Mouse (Mus musculus): ENCODE measurements around the gene Fam149b.
"Not testable (repeated sequence)": the region's sequence is repeated elsewhere in the genome, so short reads cannot be mapped to it uniquely, and the experiment has no call there.

Gene Fam149b

DNA sequence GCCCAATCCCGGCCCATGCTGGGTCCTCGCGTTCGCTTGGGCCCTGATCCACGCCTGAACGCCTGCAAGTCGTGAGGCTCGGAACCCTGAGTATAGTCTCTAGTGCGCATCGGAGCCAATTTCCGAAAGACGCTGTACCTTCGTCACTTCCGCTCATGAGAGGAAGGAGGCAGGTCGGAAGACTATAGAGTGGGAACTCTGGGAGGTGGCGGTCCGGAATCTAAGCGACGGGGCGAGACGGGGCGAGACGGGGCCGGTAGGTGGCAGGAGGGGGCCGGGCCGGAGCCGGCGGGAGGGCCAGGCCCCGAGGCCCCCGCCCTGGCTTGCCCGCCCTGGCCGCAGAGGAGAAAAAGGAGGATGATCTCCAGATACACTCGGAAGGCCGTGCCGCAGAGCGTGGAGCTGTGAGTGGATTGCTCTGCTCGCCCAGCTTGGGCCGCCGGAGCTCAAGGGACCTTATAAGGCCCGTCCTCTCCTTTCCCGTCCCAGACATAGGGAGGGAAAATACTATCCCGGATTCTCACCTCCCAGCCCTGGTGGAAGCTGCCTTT lies at the start of gene Fam149b, which contains the start of gene Ecd:
Gene Fam149b (plus strand): TSS at position 172 of the 551 bp plus-strand sequence.
Gene Ecd (minus strand): TSS at position 131 of the 551 bp plus-strand sequence.
- peak; percentile 99 for DNase-seq (ENCODE audit: low read depth)

DNA sequence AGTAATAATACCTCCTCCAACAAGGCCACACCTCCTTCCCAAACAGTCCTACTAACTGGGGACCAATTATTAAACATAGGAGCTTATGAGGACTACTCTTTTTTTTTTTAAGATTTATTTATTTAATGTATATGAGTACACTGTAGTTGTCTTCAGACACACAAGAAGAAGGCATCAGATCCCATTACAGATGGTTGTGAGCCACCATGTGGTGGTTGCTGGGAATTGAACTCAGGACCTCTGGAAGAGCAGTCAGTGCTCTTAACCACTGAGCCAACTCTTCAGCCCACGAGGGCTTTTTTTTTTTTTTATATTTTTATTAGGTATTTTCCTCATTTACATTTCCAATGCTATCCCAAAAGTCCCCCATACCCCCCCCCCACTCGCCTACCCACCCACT lies 42.9 kb upstream of the Fam149b start:
- not testable (repeated sequence) for DNase-seq (ENCODE audit: low read depth)

DNA sequence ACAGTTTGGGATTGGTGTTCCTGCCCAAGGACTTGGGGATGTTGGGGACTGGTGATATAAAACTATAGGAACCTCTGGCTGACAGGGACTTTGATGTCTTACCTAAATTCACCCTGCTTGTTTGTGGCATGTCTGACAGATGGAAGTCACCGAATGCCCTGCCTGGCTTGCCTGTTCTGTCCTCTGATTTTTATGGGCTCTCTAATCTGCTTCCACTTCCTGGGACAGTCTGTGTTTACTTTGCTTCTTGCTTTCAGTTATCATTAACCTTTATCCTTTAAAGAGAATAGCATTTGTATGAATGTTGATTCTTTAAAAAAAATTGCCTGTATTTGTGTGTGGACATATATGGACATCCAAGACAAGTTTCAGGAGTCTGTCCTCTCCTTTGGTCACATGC lies 32.8 kb upstream of the Fam149b start:
- DNase-seq (ENCODE audit: low read depth): no peak

DNA sequence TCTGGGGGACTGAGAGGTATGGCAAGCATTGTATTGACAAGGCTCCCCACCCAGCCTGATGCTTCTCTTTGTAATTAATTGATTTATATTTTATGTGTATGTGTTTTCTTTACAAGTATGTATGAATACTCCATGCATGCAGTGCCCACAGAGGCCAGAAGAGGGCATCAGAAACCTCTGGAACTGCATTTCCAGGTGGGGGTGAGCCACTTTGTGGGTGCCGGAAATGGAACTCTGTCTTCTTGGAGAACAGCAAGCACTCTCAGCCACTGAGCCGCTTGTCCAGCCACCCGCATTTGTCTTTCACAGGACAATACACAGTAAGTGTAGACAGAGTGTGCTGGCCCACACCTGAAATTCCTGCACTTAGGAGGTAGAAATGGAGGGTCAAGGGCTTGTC lies 28.5 kb upstream of the Fam149b start:
- DNase-seq (ENCODE audit: low read depth): peak; percentile 25

DNA sequence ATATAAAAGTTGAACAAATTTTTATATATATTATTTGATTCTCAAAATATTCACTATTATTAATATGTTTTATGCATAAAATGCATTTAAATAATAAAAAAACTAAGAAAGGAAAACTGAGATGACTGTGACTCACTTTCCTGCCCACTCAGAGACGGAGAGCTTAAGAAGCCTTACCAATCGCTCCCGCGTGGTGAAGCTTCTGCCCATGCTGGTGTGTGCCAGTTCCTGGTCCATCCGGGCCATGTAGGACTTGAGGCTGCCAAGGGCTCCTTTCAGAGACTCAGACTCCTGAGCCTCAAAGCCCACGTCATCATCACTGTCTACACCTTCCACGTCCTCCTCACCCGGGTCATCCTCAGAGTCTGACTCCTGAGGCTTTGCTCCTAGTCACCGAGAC lies 23.8 kb upstream of the Fam149b start:
- no peak for DNase-seq (ENCODE audit: low read depth)

DNA sequence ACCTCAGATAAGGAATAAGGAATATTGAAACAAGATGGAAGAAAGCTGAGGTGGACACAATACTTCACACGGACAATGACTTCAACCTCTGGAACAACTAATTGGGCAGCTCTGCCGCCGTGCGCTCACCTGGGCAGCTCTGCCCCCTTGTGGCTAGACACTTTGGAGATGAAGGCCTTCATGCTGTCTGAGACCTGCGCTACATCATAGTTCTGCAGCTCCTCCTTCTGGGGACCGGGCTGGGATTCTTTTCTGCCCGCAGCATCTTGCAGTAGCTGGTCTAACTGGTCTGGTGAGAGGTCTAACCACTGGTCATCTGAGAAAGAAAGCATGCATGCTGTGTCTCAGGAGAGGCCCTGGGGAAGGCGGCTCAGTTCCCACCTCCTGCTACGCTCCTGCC lies 19.5 kb upstream of the Fam149b start:
- no peak for DNase-seq (ENCODE audit: low read depth)

DNA sequence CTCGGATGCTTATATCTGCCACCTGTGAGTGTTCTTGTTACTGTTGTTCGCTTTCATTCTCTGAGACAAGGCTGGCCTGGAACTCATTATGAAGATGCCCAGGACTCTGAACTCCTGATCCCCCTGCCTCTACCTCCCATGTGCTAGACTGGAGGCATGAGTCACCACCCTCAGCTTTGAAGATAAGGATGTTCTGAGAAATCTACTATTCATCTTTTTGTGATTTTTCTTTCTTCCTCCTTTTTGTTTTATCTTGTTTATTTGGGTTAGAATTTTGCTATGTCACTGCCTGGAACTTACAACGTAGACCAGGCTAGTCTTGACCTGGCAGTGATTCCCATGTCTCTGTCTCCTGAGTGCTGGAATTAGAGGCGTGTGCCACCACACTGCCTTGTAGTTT lies 16.6 kb upstream of the Fam149b start:
- no peak for DNase-seq (ENCODE audit: low read depth)

DNA sequence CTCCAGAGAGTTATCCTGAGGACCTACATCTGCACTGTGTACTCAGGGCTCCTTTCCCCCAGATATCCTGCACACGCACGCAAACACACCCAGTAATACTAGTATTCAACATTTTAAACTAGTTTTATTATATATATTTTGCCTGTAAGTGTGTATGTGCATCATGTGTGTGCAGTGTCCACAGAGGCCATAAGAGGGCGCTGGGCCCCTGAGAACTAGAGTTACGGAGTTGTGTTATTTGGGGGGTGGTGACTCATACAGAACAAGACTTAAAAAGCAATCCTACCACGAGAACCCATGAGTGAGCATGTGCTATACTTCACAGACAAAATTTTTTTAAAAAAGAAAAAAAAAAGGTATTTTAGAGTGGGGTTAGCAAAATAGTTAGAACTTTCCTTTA lies 8.5 kb upstream of the Fam149b start:
- no peak for DNase-seq (ENCODE audit: low read depth)

DNA sequence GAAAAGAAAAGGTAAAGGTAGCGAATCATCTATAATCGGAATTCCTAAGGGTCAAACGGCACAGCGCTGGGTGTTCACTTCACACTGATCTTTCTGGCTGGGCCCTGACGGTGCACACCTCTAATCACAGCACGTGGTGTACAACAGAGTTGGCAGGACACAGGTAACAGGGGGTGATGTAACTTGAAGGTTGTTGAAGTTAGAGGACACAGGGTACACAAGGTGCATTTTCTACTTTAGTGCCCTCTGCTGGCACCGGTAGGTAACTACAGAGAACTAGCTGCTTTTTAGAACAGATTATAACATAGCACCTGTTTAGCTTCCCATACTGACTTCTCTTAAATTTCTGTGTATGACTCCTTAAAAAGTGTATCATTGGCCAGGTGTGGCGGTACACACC lies 7.8 kb upstream of the Fam149b start:
- DNase-seq (ENCODE audit: low read depth): peak; percentile 35

DNA sequence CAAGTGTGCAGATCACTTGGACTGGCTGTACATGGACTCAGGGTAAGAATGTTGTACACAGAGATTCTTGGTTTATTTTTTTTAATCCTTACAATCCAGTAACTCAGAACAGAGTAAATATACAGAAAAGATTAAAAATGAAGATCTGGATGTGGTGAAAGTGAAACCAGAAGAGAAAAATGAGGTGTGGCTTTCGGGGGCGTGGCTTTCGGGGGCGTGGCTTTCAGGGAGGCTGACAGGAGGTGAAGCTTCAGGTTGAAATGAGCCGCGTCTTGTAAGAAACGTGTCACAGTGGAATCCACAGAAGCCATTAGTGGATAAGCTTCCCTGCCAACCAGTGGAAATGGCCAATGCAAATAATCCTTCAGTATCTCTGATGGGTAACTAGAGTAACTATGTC lies 7.1 kb upstream of the Fam149b start:
- no peak for DNase-seq (ENCODE audit: low read depth)

DNA sequence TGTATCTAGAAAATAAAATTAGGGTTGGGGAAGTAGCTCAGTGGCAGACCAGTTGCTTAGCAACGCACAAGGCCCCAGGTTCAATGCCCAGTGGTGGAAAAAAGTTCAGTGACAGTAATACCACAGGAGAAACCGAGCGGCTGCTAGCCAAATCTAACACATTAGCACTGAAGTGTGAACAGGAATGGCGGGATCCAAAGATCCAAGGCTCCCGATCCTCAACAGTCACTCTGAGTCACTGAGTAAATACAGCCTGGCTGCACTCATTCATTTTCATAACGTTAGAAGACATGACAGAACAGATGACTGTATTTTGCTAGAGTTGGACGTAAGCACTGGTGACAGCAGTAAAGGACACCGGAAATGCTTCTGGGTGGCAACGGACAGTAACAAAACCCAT lies 2.1 kb upstream of the Fam149b start:
- DNase-seq (ENCODE audit: low read depth): no peak

DNA sequence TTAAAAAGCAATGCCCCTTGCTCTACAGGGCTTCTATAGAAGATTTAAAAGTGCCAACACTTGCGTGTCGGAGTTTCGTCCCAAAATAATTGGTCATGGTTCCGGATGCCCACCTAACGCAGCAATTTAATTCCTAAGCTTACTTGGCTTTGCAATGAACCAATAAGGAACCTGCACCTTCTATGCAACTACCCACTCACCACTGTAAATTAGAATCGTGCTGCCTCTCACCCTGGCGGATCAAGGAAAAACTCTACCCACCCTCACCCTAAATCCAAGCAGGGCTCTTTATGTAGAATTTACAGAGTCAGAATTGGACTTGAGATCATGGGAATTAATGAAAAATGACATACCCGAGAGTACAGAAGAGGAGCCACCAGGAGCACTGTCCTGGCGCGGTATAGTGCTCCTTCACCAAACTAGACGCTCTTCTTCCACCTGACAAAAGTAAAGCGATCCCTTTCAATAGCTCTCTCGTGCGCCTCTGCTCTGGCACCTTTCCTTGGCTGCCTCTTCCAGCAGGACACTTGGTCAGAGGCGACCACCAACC lies 446 bp upstream of the Fam149b start:
- DNase-seq (ENCODE audit: low read depth): no peak

DNA sequence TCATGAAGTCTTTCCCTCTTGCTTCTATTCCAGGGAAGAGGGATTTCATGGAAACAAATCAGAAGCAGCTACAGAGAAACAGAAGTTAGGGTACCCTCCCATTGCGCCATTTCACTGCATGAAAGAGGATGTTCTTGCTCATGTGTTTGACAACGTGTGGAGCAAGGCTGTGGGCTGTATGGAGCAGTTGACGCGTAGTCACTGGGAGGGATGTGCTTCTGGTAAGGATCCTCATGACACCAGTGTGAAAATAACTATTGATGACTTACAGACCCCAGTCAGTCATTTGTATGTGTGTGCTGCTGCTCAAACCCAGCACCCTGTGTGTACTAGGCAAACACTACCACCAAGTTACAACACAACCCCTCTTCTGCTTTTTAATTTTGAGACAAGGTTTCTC lies 15.3 kb downstream of the Fam149b start:
- no peak for DNase-seq (ENCODE audit: low read depth)

DNA sequence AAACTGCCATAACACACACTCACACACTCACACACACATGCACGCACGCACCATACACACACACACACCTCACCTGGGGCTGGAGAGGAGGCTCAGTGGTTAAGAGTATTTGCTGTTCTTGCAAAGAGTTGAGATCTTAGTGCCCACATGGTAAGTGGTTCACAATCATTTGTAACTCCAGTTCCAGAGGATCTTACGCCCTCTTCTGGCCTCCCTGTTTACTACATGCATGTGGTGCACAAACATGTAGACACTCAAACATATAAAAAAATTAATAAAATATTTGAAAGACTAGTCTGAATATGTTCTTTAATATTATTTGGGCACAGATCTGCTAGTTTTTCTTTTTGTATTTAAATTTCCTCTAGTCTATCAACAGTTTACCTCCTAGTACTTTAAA lies 20.3 kb downstream of the Fam149b start:
- no peak for DNase-seq (ENCODE audit: low read depth)

DNA sequence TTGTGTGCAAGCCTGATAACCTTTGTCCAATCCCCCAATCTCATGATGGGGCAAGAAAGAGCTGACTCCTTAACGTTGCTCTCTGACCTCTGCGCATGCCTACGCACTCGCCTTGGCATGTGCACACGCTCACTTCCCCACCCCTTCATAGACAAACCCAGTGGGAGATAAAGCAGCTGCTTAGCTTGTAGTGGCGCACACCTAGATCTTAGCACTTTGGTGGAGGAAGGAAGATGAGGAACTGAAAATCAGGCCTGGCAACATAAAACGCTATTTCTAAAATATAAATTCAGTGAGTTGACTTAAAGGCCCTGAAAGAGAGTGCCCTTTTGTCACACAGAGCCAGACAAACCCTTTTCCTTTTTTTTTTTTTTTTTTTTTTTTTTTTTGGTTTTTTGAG lies 22.8 kb downstream of the Fam149b start:
- no peak for DNase-seq (ENCODE audit: low read depth)

DNA sequence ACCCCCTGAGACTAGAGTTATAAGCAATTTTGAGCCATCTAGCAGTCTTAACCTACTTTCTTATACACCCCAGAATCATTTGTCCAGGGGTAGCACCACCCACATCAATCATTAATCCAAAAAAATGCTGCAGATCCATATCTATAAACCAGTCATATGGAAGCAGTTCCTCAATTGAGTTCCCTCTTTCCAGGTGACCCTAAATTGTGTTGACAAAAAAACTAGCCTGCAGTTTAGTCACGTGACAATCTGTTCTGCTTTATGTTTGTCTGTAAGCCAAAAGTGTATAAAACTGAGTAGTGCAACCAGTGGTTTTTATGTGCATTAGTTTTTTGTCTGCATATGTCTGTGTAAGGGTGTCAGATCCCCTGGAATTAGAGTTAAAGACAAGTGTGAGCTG lies 23.9 kb downstream of the Fam149b start:
- DNase-seq (ENCODE audit: low read depth): no peak

DNA sequence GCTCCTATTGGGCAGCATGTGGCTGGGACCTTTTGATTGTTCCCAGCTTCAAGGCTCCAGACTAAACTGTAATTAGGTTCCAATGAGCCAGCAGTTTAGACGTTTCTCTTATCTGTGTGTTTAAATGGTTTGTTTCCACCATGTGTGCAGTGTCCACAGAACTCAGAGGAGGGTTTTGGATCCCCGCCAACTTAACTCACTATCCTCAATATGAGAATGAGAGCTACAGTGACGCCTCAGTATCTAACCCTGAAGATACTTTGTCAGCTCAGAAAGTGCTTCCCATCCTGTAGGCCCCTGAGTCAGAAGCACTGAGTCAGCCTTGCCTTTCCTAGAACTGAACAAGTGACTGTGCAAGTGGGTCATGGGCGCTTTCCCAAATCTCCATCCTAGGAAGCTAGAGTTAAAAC lies 29.2 kb downstream of the Fam149b start:
- DNase-seq (ENCODE audit: low read depth): no peak

DNA sequence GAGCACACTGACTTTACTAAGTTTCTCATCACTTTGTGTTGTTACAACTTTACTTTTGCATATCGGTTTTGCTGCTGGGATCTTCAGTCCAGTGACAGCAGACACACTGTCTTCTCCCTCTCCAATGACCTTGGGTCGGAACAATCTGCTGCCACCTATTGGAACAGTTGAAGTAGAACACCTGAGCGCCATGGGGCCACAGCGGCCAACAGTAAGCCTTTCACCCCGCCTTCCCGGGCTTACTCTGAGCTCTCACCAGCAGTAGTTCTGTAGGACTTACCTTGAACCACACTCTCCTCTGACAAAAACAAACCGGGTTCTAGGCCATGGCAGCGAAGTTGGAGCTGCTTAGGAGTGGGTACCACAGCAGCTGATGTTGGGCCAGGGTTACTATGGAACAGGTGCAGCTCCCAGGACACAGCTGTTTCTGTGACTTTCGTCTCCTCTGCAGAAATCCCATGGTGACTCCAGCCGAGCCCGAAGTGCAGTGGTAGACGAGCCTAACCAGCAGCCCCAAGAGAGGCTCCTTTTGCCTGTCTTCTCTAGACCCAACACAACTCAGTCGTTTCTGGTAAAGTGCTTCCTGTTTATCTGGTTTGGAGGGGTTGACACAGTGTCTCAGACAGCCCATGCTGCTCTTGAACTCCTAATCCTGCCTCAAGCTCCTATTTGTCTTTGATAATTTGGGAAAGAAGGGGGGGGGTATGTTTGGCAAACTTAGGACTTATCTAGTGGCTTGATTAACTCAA lies 30.5 kb downstream of the Fam149b start:
- no peak for DNase-seq (ENCODE audit: low read depth)

DNA sequence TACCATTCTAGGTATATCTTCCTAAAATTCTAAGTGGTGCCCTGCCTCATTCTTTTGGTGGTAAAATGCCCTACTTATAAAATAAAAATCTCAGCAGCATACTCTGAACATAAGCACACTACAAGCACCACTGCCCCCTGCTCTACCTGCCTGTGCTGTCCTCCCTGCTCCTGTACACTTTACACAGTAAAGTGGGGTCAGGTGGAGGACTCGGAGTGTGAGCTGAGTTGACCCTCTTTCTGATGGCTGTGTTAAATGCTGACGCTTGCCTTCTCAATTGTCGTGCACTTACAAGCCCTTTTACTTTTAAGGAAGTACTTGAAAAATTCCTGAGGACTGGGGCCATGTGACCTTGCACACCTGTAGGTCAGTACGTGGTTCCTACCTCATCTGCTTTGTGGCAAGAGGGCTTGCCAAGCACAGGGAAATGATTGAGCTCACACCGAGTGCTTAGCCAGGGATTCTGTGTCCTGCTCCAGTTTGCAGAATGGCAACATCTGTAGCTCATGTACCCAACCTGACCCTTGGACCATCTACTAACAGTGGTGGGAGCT lies 31.2 kb downstream of the Fam149b start:
- no peak for DNase-seq (ENCODE audit: low read depth)

DNA sequence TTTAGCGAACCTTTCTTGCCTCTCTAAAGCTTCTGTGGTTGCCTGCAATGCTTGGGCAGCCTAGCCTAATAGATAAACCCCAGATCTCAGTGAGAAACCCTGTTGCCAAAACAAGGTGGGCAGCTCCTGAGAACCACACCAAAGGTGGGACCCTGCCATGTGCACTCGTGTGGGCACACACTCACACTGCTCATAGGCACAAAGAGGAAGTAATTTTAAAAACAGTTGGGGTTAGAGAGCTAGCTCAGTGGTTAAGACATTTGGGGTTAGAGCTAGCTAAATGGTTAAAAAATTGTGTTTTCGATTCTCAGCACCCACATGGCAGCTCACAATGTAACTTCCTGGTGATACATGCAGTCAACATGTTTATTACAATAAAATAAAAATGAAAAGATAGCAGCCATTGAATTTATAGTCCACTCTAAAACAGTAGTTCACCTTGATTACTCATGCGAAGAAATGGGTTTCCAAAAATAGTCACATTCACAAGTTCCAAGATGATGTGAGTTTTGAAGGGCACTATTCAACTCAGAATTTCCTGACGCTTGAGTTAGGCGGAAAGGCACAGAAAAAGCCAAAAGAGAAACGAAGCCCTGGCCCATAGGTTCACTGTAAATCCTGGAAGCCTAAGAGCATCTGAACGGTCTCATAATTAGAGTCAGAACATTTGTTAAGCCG lies 31.9 kb downstream of the Fam149b start:
- no peak for DNase-seq (ENCODE audit: low read depth)

DNA sequence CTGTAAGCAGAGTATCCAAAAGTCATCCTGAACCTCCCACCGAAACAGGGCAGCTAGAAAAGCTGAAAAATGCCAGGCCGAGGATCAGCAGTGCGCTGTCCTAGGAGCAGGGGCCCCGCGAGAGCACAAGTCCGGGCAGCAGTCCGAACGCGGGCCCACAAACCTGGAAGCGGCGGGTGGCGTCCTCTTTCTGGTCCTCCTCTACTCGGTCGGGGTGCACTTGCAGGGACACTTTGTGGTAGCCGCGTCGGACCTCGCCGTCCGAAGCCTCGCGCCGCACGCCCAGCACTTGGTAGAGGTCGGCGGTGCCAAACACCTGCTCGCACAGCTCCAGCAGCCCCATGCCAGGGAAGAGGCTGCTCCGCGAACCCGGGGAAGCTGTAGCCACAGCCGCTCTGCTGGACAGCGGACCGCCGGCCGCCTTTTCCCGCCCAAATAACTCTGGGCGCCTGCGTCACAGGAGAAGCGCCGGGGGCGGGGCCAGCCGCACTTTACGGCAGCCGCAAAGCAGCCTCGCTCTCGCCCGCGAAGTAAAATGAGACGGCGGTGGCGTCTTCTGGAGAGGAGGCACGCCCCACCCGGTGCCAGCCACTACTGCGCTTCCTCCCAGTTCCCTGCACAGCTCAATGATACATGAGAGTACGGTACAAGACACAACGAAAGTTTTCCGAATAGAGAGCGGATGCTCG lies 40.6 kb downstream of the Fam149b start, which contains the start of gene Dnajc9:
Gene Dnajc9 (minus strand): TSS at position 470 of the 689 bp plus-strand sequence.
- peak; percentile 81 for DNase-seq (ENCODE audit: low read depth)

DNA sequence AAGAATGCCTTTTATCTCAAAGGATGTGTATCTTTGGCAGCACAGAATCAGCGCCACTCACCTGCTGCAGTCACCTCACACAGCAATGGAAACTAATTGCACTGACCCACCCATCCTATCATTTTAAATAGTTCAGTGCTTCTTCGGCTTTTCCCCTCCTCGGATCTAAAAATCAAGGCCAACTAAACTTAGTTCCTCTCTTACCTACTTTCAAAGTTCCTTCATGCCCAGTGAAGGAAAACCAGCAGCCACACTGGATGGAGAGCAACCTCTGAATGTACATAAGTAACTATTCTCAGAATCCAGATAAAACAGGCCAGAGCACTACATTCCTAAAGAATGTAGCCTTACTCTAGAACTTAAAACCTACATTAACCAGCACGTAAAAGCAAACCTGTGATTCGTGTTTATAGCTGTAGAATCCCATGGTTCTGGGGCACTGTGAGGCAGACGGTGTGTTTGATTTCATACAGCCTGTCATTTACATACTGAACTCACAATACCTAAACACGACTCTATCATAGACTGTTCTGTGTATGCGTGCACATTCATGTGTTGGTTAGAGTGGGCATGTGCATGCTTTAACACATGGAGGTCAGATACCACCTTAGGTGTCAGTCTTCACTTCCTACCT lies 41.6 kb downstream of the Fam149b start:
- DNase-seq (ENCODE audit: low read depth): no peak

All from c-Kit-positive CD71-negative TER-119-negative erythroid progenitor cells, embryonic 14.5 days (primary cell).